Mouse (Mus musculus) spleen, postnatal 4 days (tissue): ENCODE data around the gene Zbtb7b.
A peak's percentile ranks its signal among the peaks of the same experiment; 100 is the strongest.

Experiments
- DNase-seq, 2 experiments: peaks; one replicate each; pipeline ENCODE4 v3.0.0; 2022; ENCODE audit warnings: low spot score in 2 of 2

Gene Zbtb7b

DNA sequence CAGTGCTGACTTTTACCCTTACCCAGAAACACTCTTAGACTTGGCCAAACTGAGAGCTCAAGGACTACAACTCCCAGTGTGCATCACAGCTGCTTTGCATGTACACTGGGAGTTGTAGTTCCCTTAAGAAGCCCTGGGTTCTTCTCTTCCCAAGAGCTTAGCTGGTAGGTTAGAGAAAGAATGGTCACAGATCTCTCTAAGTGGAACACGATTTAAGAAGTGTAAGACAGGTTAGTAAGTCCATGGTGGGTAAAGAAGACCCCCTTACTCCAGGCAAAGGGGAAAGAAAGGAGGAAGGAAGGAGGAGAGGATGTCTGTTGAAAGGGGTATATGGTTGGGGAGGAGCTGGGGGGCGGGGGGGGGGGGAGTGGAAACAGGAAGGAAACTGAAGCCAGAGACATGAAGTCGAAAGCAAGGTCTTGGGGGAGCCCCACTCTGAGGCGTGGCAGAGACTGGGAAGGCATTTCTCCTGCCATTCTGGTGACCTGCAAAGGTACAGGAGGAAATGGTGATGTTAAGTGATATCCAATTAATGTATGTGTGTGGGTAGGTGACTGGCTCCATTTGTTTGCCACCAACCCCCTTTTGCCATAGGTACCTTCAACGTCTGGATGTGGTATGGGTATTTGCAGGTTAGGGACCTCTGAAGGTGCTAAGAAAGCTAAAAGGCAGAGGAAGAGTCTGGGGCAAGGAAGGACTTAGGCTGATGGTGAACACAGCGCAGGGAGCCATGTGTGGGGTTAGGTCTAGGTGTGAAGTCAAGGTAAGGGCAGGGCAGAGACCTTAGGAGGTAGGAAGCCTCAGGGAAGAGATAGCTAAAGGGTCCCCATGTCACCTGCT is 5.5 kb downstream of the Zbtb7b start:
- DNase-seq: peak in 1 of 2 experiments; percentile 44

DNA sequence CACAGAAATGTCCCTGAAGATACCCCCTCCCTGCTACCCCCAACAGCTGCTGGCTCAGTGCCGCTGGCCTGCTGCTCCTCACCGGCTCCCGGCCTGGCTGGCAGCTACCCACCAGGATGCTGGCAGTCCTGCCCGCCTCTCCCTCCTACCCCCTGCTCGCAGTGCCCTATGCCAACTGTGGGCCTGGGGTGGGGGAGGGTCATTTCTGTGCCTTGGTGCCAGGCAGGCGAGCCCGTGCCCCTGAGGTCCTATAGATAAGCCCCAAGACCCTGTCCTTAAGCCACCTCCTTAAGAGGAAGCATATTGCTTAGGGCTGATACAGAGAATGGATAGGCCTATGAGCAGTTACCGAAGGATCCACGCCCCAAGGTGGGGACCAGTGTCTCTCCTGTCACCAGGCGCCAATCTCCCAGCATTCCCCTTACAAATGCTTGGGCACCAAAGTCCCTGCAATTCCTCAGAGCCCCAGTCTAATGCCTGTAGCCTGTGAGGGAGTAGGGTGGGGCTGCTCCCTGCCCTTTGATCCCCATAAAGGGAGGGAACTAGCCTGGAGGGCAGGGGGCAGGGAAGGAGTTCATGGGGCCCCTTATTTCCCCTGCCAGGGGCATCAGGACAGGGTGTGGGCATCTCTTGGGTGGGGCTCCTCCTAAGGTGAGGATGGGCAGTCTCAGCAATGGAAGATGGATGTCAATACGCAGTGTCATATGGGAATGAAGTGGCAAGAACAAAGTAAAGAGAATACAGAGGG is 6.3 kb downstream of the Zbtb7b start:
- peak in 1 of 2 experiments; percentile 69 for DNase-seq

DNA sequence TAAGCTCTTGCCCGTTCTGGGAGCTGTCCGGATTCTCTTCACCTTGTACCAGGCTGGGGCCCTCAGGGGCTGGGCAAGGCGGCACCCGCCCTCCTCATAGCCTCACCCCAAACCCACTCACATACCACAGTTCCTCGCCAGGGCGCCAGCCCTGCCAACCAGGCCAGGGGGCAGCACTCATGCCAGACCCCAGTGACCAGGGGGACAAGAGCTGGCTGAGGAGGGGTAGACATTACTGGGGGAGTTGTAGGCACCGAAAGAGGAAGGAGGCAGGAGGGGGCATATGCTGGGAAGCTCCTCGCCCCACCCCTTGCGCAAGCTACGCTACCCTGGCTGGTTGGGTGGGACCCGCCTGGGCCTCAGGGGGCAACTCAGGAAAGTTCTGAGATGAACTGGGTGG is 6.9 kb downstream of the Zbtb7b start:
- DNase-seq: peak; percentile 34 to 70

DNA sequence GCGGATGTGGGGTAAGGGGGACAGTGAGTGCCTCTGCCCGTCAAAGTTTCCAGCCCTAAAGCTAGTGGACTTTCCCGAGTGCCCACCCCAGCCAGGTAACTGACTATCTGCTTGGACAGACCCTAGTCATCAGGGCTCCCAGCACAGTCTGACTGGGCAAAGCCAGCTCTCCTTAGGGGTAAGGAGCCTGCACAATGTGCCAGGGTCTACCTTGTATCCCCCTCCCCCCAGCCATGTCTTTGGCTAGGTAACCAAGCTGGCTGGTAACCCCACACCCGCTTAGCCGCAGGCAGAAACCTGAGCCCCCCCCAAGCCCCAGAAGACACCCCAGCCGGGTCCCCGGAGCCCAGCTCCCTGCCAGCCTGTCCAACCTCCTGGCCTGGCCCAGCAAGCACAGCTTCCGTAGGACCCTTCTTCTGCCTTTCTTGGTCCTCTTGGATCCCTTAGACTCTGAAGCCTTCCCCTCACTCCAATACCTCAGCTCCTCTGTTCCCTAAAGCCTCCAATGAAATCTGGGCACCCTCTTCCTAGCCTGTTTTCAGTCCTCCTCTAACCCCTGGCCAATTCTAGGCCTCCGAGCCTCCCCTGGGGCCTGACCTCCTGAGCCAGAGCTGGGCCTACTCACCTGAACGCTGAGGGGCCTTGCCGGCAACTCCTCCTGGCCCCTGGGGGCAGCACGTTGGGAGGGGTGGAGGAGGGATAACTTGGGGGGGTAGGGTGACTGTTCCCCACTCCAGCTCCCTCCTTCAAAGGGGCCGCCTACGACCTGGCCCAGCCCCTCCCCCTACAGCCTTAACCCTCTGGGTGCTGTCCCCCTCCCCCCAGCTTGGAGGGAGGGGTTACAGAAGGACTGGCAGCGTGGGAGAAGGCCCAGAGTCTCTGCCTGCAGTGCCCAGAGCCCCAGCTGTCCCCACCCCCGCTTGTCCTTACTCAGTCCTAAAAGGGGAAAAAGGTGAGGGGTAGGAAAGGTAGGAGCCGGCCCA is 7.8 kb downstream of the Zbtb7b start:
- DNase-seq: peak; percentile 30 to 67

DNA sequence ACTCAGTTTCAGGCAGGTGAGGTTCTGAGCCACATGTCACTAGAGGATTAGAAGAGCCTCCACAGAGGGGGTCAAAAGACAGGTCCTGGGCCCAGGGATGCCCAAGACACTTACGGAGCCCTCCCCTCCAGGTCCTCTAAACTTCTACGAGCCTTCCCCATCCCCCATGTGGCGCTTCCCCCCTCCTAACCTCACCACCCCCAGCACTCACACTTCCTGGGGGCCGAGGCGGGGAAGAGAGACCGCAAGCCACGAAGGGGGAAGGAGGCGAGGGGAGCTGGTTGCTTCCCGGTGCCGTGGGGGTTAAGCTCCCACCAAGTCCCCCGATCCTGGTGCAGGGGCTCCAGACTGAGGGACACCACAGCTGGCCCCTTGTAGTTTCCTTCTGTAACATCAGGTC is 9.1 kb downstream of the Zbtb7b start:
- peak in 1 of 2 experiments; percentile 34 for DNase-seq

DNA sequence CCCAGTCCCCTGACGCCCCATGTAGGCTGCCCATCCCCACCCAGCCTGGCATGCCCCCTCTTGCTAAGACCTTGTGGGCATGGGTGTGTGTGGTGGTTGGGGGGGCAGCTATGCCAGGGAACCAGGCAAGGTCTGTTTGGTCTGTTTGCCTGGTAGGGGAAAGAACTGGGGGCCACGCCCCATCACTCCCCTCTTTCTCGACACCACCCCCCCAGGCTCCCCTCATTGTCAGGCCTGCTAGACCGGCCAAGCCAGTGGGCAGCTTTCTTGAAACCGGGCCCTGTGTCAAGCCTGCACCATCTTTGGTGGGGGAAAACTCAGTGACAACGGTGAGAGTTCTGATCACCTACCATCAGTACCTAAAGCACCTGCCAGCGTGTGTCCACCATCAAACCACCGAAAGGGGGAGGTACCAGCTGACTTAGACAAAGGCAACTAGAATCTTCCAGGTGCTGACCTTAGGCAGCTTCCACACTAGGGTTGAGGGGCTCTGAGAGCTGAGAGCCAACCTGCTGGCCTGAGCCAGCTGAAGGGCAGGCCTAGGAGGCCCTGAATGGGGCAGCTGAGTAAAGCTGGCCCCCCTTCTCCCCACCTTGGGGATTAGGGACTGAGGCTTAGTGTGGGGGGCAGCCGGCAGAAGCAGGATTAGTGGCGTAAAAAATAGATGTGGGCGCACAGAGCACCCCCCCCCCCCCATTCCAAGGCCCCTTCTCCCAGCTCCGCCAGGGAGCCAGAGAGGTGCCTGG is 10.1 kb downstream of the Zbtb7b start:
- DNase-seq: no peak

DNA sequence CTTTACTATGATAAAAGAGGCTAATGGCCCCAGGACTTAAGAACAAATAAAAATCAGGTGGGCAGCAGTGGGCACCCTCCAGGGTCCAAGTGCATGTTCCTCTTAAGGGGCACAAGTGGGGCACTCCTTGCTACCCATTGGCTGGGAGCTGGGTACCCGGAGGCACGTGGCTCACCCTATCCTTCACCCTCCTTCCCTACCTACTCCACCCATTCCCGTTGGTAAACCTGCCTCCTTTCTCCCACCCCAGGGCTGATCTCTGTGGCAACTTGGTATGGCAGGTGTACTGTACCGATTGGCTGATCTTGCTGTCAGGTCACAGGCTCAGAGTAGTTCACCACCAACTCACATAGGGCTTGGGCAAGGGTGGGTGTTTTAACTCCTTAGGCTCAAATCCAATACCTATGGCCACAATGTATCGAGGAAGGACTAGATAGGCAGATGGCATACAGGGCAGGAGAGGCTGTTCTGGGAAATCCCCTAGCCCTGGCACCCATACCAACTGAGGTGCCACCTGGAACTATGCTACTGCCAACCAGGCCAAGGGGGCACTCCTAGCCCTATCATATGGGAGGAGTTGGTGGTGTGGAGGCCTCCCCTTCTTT is 10.8 kb downstream of the Zbtb7b start:
- no peak for DNase-seq

DNA sequence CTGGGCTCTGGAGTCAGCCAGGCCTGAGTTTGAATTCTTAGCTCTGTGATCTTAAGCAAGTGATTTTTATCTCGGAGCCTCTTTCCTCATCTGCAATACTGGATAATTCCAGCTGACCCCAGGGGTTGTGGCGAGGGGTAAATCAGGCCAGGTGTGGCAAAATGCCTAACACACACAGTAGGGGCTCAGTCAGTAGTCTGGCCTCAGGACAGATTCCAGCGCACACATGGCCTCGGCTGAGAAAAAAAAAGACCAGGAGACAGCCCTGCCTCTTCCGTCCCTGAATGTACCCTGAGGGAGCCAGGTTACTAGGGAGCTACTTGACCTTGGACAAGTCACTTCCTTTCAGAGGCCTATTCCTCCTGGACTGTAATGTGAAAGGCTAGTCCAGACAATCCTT is 11.6 kb downstream of the Zbtb7b start:
- DNase-seq: no peak

DNA sequence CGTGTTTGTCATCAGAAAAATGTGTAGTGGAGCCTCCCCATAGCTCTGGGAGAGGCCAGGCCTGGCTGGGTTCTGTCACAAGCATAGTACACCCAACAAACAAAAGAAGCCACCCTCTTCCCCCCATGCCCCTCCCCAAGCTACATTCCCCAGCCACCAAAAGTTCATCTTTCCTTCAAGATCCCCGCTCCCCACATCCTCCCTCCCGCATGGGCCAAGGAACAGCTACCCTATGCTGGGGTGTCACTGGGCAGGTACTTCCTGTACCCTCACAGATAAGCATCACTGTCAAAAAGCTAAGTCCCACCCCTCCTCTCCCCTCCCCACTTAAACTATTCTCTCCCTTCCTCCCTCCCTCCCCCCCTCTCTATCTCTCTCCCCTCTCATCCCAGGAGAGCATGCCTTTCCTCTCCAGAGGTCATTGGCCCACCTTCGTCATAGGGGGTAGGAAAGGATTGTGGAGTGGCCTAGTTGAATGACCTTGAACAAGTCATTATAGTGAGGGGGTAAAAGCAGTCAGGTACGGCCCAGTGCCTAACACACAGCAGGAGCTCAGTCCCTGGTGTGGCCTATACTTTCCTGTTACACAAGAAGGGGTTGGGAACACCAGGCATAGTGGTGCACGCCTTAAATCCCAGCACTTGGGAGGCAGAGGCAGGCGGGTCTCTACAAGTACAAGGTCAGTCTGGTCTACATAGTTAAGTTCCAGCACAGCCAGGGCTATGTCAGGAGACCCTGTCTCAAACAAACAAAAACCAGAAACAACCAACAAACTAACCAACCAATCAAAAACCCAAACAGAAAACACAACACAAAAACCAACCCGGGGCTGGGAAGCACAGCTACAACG is 12.3 kb downstream of the Zbtb7b start:
- DNase-seq: no peak

DNA sequence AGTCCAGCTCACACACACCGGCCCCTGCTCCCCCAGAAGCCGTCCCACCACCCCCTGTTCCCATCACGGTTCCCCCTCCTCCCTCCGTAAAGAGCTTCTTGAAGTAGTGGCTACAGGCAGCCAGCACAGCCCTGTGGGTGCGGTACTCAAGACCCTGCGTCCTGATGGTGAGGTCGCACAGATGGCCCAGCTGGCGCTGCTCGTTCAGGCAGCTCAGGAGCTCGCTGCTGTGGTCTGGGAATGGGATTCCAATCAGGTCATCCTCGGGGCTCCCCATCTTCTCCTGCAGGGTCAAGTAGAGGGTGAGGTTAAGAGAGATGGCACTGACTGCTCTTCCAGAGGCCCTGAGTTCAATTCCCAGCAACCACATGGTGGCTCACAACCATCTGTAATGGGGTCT is 13.3 kb downstream of the Zbtb7b start:
- DNase-seq: no peak

DNA sequence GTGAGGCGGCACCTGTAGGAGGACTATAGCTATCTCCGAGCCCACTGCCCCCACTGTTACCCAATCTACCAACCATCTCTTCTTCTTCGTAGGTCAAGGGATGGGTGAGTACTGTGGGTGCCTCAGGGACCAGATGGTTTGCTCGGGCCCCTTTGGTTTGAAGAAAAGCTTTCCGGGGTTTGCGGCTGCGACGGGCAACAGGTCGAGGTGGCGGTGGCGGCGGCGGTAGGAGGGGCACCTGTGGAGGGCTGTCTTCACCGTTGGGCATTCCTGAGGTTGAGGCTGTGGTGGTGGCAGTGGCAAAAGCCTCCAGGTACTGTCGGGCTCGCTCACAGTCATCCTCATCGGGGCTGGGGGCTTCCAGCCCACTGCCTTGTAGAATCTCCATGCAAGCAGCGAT is 13.9 kb downstream of the Zbtb7b start:
- no peak for DNase-seq

DNA sequence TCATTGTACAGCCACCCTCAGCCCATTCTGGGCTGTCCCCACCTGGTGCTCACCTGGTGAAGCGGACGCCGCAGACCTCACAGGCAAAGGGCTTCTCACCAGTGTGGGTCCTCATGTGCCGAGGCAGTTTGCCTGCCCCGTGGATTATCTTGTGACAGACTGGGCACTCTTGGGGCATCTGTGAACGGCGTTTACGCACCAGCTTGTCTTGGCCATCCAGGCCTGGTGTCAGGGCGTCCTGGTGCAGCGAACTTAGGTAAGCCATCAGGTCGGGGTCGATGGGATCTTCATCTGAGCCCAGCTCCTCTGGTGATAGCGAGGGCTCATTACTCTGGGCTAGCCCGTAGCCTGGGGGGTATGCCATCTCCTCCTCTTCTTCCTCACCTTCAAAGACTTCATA is 14.3 kb downstream of the Zbtb7b start:
- DNase-seq: no peak

DNA sequence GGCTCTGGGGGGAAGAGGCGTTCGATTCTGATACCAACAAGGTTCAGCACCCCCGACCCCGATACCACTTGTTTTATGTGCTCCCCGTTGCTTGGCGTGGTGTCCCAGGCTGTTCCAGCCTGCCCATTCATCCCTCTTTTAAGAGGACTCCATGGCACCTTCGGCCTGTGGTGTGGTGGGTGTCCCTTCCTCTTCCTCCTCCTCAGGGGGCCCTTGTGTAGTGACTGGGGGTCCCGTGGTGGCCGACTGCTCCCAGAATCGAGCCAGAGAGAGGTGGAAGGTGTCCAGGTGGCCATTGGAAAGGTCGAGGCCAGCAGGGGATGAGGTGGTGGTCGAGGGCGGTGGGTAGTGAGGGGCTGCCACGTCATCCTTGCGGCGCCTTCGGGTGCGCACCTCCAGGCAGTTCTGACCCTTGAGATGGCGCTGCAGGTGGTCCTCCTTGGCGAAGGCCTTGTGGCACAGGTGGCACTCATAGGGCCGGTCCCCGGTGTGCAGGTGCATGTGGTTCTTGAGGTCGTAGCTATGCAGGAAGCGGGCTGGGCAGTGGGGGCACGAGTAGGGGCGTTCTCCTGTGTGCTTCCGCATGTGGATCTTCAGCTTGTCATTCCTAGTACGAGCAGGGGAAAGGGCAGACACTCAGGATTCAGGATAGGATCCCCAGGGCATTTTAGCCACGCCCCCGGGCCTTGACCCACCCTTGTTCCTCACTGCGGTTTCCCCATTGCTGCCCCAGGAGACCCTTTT is 15.0 kb downstream of the Zbtb7b start:
- no peak for DNase-seq

DNA sequence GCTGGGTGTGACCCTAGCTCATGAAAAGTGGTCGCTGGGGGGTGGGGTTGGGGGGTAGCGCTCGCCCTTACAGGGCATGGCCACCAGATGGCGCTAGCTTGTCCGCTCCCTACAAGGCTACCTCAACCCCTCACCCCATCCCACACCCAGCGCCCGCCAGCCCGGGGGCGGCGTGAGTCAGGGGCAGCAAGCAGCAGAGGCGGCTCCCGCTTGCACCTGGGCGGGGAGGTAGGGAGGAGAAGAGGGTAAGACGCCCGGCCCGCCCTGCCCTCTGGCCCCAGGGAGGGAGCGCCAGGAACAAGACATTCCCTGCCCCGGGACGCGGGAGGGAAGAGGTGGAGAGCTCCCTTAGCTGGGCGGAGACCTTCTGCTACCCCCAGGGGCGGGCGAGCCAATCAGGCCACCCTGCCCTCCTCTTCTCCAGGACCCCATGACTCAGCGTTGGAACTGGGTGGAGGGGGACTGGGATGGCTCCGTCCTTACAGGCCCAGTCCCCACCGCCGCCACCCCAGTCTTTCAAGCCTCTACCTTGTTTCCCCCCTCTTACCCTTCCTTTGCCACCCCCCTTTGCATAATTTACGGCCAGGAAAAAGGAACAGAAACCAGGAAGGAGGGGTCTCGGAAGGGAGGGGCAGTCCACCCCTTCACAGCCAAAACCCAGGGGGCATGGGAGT is 16.0 kb downstream of the Zbtb7b start:
- DNase-seq: peak; percentile 60 to 86

DNA sequence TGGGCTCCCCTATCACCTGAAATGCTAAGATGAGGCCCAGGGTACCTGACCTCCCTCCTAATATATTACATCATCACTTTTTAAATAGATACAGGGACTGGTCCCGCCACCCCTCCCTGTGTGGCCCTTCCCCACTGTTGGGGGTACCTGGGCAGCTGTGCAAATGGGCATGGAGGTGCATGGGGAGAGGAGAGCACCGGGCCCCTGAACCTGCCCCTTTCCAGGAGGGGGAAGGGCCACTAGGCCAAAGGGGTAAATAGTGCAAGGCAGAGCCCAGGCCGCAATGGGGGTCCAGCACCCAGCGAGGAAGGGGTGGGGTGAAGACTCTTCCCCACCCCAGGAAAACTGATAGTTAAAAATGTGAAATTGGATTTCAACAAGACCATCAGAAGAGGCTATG is 16.7 kb downstream of the Zbtb7b start:
- DNase-seq: no peak

DNA sequence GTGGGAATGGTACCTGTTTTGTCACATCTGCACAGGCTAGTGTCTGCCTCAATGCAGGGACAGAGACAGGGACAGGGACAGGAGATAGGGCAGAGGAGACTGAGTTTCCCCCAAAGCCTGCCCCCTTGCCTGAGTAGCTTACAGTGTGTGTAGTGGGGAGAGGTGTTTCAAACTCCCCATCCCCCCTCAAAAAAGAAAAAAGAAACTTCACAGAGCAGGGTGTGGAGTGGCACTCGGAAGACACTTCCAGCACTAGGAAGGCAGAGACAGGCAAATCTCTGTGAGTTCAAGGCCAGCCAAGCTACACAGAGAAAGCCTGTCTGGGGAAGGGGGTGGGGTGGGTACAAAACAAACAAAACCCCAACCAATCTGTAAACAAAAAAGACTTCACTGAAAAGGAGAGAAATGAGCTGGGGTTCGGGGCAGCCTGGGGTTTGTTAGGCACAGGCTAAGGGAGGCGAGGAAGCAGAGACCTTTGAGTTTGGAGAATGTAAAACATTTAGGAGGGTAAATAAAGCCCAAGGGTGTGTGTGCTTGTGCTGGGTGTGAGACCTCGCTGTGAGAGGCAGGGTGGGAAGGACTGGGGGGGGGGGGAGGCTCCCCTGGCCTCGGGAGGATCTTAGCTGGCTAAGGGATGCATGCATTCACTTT is 20.9 kb downstream of the Zbtb7b start:
- DNase-seq: no peak

DNA sequence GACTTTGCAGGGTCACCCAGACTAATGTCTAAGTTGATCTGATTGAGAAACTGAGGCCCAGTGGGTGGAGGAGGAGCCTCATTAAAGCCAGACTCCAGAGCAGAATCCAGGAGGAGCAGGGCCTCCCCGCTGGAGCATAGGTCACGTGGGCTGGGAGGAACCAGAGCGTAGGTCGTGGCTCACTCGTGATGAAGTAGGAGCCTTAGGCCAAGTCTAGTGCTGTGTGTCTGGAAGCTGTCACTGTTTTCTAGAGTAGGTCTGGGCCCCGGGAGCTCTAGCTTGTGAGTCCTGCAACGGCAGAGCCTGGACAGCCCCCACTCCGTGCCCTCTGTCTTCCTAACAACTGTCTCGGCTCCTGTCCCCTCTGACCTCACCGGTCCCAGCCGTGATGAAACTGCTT is 27.2 kb downstream of the Zbtb7b start:
- no peak for DNase-seq
